Mouse (Mus musculus) lung, adult 18-20 months (tissue): ENCODE results near the gene Atp11a.

Experiments
- DNase-seq, 2 experiments: peaks; one replicate each; pipeline ENCODE4 v3.0.0; 2022; ENCODE audit warnings: mixed read lengths in 2 of 2

Atp11a gene

GRCm38 (mm10) chr8:12874971-12875370 lies 118.2 kb downstream of the Atp11a start:
- no peak for DNase-seq

GRCm38 (mm10) chr8:12877126-12877525 lies 120.3 kb downstream of the Atp11a start:
- no peak for DNase-seq

- DNase-seq, result no peak
Measured at GRCm38 (mm10) chr8:12880163-12880562, 123.3 kb downstream of the Atp11a start.

GRCm38 (mm10) chr8:12883051-12884004 lies 126.5 kb downstream of the Atp11a start:
- DNase-seq, result peak in 1 of 2 experiments; percentile 28

GRCm38 (mm10) chr8:12887772-12888435 lies 131.1 kb downstream of the Atp11a start:
- no peak for DNase-seq

GRCm38 (mm10) chr8:12889046-12889598 lies 132.3 kb downstream of the Atp11a start:
- DNase-seq, result no peak

GRCm38 (mm10) chr8:12892882-12893446 lies 136.2 kb downstream of the Atp11a start:
- no peak for DNase-seq

- DNase-seq, result no peak
Measured at GRCm38 (mm10) chr8:12893797-12894578, 137.2 kb downstream of the Atp11a start.

GRCm38 (mm10) chr8:12894783-12895534 lies 138.1 kb downstream of the Atp11a start:
- no peak for DNase-seq

- no peak for DNase-seq
Measured at GRCm38 (mm10) chr8:12895535-12896150, 138.8 kb downstream of the Atp11a start.

- peak; percentile 30 to 63 for DNase-seq
Measured at GRCm38 (mm10) chr8:12896494-12897373, 139.9 kb downstream of the Atp11a start.

GRCm38 (mm10) chr8:12897815-12898214 lies 141.0 kb downstream of the Atp11a start:
- peak in 1 of 2 experiments; percentile 35 for DNase-seq

- DNase-seq, result no peak
Measured at GRCm38 (mm10) chr8:12903790-12904415, 147.1 kb downstream of the Atp11a start.

GRCm38 (mm10) chr8:12905122-12905521 lies 148.3 kb downstream of the Atp11a start:
- no peak for DNase-seq

GRCm38 (mm10) chr8:12905599-12906321 lies 148.9 kb downstream of the Atp11a start:
- DNase-seq, result peak; percentile 72 to 78

GRCm38 (mm10) chr8:12906597-12906996 lies 149.8 kb downstream of the Atp11a start:
- no peak for DNase-seq

GRCm38 (mm10) chr8:12907730-12908129 lies 150.9 kb downstream of the Atp11a start:
- DNase-seq, result no peak

- DNase-seq, result peak; percentile 24 to 61
Measured at GRCm38 (mm10) chr8:12912011-12912410, 155.2 kb downstream of the Atp11a start.
